Mouse (Mus musculus) gastrocnemius, adult 2 months (tissue): ENCODE measurements around the gene Fgfr2. TPM values are rescaled to one million over a fixed set of nuclear protein-coding genes. Genes with fewer than 3 reads are reported as not detected.

ENCODE experiments used
- DNase-seq: peaks from one replicate; pipeline ENCODE4 v3.0.0; 2022
- H3K27ac ChIP-seq: fragments of 200-600 bp; 2 replicates; pipeline ENCODE4 v1.8.1; 2022; ENCODE audit warnings: mild to moderate bottlenecking
- H3K4me3 ChIP-seq: fragments of 200-600 bp; 2 replicates; pipeline ENCODE4 v1.8.1; 2022; ENCODE audit warnings: mild to moderate bottlenecking, moderate library complexity
- CTCF ChIP-seq: fragments of 200-600 bp; IDR thresholded peaks from 2 replicates; pipeline ENCODE4 v1.8.1; 2022; ENCODE audit warnings: antibody characterized with exemption, mild to moderate bottlenecking, moderate library complexity
- intact Hi-C: fragments of 180-260 bp; cut with DNase I; formaldehyde crosslinking; loops from one replicate; pipeline ENCODE4 v1.15.1; 2025
- total RNA-seq, 2 experiments: library from RNA; stranded (reverse); gene quantifications; 2 replicates each; pipeline ENCODE4 v1.2.3; 2021

The Fgfr2 gene
- total RNA-seq, 2 experiments from 2014 or later, result 0.15 to 0.33 TPM

- no peak for TF ChIP-seq CTCF
- Histone ChIP-seq H3K4me3 (no peak overlapping the region), H3K27ac (no peak overlapping the region)
- intact Hi-C loops, result no loop called here
- no peak for DNase-seq
Measured at GRCm38 (mm10) chr7:130195081-130195480, 2928.1 kb downstream of the Fgfr2 start.

- TF ChIP-seq CTCF, result no peak
- H3K27ac ChIP-seq, result no peak overlapping the region
- intact Hi-C loops, result no loop called here
- no peak for DNase-seq
- no peak overlapping the region for H3K4me3 ChIP-seq
Measured at GRCm38 (mm10) chr7:130190329-130190975, 2932.7 kb downstream of the Fgfr2 start.

GRCm38 (mm10) chr7:130189901-130190300 is 2933.2 kb downstream of the Fgfr2 start:
- no peak for TF ChIP-seq CTCF
- Histone ChIP-seq H3K4me3 (no peak overlapping the region), H3K27ac (no peak overlapping the region)
- no peak for DNase-seq
- intact Hi-C loops, result no loop called here

- Histone ChIP-seq H3K27ac (no peak overlapping the region), H3K4me3 (no peak overlapping the region)
- DNase-seq, result no peak
- TF ChIP-seq CTCF, result no peak
- intact Hi-C loops, result no loop called here
Measured at GRCm38 (mm10) chr7:130188108-130188507, 2935.0 kb downstream of the Fgfr2 start.

- intact Hi-C loops, result no loop called here
- no peak for DNase-seq
- Histone ChIP-seq H3K4me3 (no peak overlapping the region), H3K27ac (no peak overlapping the region)
- no peak for TF ChIP-seq CTCF
Measured at GRCm38 (mm10) chr7:130184864-130185263, 2938.3 kb downstream of the Fgfr2 start.

- intact Hi-C loops, result no loop called here
- DNase-seq, result no peak
- no peak overlapping the region for H3K27ac ChIP-seq
- no peak for TF ChIP-seq CTCF
- no peak overlapping the region for H3K4me3 ChIP-seq
Measured at GRCm38 (mm10) chr7:130183960-130184359, 2939.2 kb downstream of the Fgfr2 start.

- no peak overlapping the region for H3K27ac ChIP-seq
- H3K4me3 ChIP-seq, result no peak overlapping the region
- DNase-seq, result no peak
- intact Hi-C loops, result no loop called here
- no peak for TF ChIP-seq CTCF
Measured at GRCm38 (mm10) chr7:130182551-130182950, 2940.6 kb downstream of the Fgfr2 start.

- intact Hi-C loops, result no loop called here
- DNase-seq, result no peak
- H3K4me3 ChIP-seq, result no peak overlapping the region
- no peak overlapping the region for H3K27ac ChIP-seq
- TF ChIP-seq CTCF, result peak; percentile 6; the same call in 1 of the 2 replicates
Measured at GRCm38 (mm10) chr7:130178991-130179390, 2944.2 kb downstream of the Fgfr2 start.

GRCm38 (mm10) chr7:130177009-130177408 is 2946.1 kb downstream of the Fgfr2 start:
- H3K4me3 ChIP-seq, result no peak overlapping the region
- intact Hi-C loops, result no loop called here
- H3K27ac ChIP-seq, result no peak overlapping the region
- TF ChIP-seq CTCF, result no peak
- no peak for DNase-seq

GRCm38 (mm10) chr7:130174525-130174924 is 2948.6 kb downstream of the Fgfr2 start:
- Histone ChIP-seq H3K27ac (no peak overlapping the region), H3K4me3 (no peak overlapping the region)
- peak; percentile 56 for DNase-seq
- no peak for TF ChIP-seq CTCF
- intact Hi-C loops, result no loop called here

- H3K4me3 ChIP-seq, result no peak overlapping the region
- no peak for TF ChIP-seq CTCF
- H3K27ac ChIP-seq, result no peak overlapping the region
- peak; percentile 24 for DNase-seq
- intact Hi-C loops, result no loop called here
Measured at GRCm38 (mm10) chr7:130173914-130174313, 2949.2 kb downstream of the Fgfr2 start.

GRCm38 (mm10) chr7:130170144-130170543 is 2953.0 kb downstream of the Fgfr2 start:
- intact Hi-C loops, result no loop called here
- H3K27ac ChIP-seq, result no peak overlapping the region

GRCm38 (mm10) chr7:130168296-130168695 is 2954.9 kb downstream of the Fgfr2 start:
- no peak overlapping the region for H3K27ac ChIP-seq
- intact Hi-C loops, result no loop called here
- no peak for TF ChIP-seq CTCF
- no peak overlapping the region for H3K4me3 ChIP-seq
- no peak for DNase-seq

More at GRCm38 (mm10) chr7:130170144-130170543, 2953.0 kb downstream of the Fgfr2 start:
- H3K4me3 ChIP-seq, result no peak overlapping the region
- no peak for DNase-seq
- TF ChIP-seq CTCF, result no peak

- intact Hi-C loops, result no loop called here
- DNase-seq, result no peak
- TF ChIP-seq CTCF, result no peak
- Histone ChIP-seq H3K27ac (no peak overlapping the region), H3K4me3 (no peak overlapping the region)
Measured at GRCm38 (mm10) chr7:130167261-130167660, 2955.9 kb downstream of the Fgfr2 start.
